Mouse (Mus musculus) liver, embryonic 14.5 days (tissue): Measurements from ENCODE around the gene Laptm5.

Experiments
- CTCF ChIP-seq: IDR thresholded peaks from 2 replicates; pipeline ENCODE4 v1.5.1; 2016; ENCODE audit warnings: antibody characterized with exemption, low read depth, control low read depth
- EP300 ChIP-seq: IDR thresholded peaks from 2 replicates; pipeline ENCODE4 v1.6.1; 2016; ENCODE audit warnings: antibody characterized with exemption, low read depth

DNA sequence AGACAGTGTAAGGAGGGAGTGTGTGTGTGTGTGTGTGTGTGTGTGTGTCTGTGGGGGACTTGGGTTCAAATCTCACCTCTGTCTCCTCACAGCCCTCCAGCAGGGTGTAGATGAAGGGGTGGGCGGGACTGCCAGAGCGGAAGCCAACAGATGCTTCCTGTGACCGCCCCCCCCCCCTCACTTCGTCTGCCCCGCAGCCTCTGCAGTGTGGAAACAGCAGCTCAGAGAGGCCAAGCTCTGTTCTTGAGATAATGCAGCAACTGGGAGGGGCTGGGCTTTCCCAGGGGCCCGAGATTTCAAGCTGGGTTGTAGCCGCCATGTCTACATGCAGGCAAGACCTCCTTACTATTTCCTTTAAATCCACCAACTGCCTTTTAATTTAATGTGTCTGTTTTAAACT lies 2.3 kb upstream of the Laptm5 start:
- TF ChIP-seq CTCF (no peak), EP300 (no peak)
